Mouse (Mus musculus) ES-Bruce4 (cell line): ENCODE measurements around the gene Cyp24a1.

Experiments used
- CTCF ChIP-seq: IDR thresholded peaks from one replicate; pipeline ENCODE4 v1.8.1; 2011; ENCODE audit warnings: low read depth, low read length
- EP300 ChIP-seq: IDR thresholded peaks from 2 replicates; pipeline ENCODE4 v1.6.1; 2011; ENCODE audit warnings: low read depth, low read length; ENCODE audit not compliant: insufficient read depth
- POLR2A ChIP-seq: IDR thresholded peaks from one replicate; pipeline ENCODE4 v1.8.1; 2011; ENCODE audit warnings: low read length; ENCODE audit not compliant: insufficient read depth

DNA sequence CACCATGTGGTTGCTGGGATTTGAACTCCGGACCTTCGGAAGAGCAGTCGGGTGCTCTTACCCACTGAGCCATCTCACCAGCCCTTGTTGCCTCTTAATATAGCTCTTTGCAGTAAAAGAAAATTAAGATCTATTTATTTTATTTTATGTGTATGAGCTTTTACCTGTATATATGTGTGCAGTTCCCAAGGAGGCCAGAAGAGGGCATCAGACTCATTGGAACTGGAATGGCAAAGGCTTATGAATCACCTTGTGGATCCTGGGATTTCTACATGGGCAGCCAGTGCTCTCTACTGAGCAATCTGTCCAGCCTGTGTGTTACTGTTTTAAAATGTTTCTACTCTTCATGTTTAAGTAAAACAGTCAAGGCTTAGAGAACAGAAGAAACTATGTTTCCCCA lies 54.4 kb downstream of the Cyp24a1 start:
- no peak for TF ChIP-seq POLR2A
- no peak for TF ChIP-seq CTCF
- no peak for TF ChIP-seq EP300
